Mouse (Mus musculus): ENCODE results near the gene Tuba1a.

Gene Tuba1a

GRCm38 (mm10) chr15:98953401-98954356 is at the start of gene Tuba1a, which contains the start of gene Gm49450:
Gene Tuba1a (minus strand): TSS chr15:98953703.
Gene Gm49450 (minus strand): TSS chr15:98953551.
- peak; percentile 92 for DNase-seq

DNA sequence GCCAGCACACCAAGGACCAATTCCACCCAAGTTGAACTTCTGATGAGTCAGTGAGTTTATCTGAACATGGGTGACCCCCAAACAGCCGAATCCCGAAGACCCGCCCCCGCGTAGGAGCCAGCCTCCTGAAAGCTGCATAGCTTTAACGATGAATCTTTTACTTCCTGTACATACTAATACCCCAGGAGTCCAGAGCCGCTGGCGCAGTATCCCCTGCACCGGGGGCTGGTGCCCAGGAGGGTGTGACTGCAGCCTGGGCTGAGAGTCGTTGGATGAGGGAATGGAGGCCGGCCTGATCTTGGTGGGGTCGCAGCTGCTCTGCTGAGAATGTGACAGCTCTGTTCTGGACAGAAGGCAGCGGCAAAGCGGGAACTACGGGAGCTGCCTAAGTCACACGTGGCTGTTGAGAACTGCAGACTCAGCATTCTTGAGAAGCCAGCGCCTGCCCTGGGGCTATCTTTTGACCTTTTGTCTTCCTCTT is 48.0 kb upstream of the Tuba1a start:
- DNase-seq: peak; percentile 67

- peak; percentile 77 for DNase-seq
These were observed 47.2 kb upstream of the Tuba1a start for GRCm38 (mm10) chr15:99000535-99001283.

DNA sequence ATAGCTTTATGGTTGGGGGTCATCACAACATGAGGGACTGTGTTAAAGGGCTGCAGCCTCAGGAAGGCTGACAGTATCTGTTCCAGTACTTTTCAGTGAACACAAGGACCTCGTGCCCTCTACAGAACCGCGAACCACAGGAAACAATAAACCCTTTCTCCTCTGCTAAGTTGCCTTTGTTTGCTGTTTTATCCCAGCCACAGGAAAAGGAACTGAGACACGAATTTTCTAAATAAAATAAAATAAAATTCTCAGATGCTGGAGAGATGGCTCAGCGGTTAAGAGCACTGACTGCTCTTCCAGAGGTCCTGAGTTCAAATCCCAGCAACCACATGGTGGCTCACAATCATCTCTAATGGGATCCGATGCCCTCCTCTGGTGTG is 45.3 kb upstream of the Tuba1a start:
- no peak for DNase-seq

DNA sequence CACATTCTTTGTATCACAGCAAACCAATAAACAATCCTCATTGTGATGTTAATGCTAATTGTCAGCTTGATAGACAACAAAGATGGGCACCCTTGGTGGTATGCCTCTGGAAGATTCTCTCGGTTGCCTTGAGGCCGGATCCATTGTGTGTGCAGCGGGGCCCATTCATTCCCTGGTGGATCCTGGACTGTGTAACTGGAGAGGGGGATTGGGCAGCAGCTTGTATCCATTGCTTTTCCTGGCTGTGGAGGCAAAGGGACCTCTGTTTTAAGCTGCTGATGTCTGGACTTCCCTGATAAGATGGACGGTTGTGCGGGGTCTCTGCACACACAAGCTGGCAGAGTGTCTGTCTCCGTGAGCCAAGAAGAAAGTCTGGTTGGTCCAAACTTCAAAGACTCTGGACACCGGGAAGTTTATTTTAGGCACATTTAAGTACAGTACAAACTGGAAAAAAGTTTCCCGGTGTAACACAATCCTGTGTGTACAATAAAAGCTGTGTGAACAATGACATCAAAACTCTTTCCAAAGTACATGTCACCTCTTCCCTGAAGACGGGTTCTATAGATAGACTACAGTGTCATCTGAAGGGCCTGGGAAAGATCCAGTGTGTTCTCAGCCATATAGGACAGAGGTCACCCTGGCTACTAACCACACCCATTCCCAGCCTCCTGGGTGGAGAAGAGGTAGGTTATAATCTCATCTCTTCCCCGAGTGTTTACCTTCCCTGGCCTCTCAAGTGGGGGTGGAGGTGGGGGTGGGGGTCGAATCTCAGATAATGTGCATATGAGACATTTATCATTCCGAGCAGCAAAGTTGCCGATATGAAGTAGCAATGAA is 44.7 kb upstream of the Tuba1a start:
- DNase-seq: no peak

DNA sequence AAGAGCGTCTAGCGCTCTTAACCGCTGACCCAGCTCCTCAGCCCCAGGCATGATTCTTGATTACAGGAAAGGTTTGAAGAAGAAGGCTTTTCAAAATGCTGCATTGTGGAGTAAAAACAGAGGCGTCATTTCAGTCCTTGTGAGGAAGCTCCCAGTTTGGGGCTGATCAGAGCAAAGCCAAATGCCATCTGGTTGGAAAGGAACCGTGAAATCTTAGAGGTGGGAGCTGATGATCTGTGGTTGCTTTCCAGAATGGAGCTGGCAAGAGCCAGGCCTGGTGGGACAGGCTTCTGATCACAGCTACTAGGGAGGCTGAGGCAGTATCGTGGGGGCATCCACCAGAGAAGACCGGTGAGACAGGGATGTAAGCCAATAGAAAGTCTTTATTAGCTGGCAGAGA is 43.3 kb upstream of the Tuba1a start:
- DNase-seq: no peak

DNA sequence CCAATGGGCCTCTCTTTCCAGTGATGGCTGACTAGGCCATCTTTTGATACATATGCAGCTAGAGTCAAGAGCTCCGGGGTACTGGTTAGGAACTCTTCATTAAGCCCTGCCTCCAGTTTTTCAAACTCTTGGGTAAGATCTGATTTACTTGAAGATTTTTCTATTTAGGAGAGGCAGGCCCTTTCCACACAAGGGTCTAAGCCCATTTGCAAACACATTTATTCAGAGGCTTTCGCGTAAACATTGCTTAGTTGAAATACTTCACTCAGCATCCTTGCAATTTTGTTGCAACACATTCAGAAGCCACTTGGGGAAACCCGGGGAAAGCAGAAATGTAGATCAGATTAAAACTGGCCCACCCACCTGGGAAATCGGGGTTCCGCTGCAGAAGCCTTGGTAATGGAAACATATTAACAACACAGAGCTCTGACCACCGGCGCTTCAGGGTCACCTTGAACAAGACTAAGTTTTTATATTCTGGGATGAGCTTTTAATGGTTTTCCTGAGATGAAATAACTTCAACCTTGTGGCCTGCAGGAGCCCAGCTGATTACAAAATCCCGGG is 41.5 kb upstream of the Tuba1a start:
- DNase-seq: no peak

- peak; percentile 89 for DNase-seq
These were observed 40.4 kb upstream of the Tuba1a start for GRCm38 (mm10) chr15:98993865-98994264.

DNA sequence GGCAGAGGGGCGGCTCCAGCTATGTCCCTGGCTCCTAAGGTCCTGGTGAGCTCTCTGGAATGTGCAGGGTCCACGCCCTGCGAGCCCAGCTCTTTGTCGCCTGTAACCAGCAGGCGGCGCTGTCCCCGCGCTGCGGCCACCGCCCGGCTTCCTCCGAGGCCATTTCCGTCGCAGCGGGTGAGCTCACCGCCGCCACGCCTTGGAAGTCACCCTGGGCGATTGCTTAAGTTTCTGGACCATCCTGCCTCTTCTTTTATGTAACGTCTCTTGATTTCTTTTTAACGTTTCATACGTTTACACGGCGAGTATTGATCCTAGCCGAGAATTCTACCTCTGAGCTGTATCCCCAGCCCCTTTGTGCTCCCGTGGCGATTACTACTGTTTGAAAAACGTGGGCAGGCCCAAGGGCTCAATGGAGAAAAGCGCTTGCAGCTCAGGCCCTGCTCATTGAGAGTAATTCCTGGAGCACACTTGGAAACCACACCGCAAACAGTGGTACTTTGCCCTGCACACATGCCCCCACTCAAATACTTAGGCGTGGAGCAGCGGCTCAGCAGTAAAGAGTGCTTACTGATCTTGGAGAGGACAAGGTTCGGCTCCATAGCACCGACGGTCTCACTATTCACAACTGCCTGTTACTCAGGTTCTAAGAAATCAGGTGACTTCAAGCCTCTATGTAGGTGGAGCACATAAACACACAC is 39.7 kb upstream of the Tuba1a start:
- peak; percentile 96 for DNase-seq

DNA sequence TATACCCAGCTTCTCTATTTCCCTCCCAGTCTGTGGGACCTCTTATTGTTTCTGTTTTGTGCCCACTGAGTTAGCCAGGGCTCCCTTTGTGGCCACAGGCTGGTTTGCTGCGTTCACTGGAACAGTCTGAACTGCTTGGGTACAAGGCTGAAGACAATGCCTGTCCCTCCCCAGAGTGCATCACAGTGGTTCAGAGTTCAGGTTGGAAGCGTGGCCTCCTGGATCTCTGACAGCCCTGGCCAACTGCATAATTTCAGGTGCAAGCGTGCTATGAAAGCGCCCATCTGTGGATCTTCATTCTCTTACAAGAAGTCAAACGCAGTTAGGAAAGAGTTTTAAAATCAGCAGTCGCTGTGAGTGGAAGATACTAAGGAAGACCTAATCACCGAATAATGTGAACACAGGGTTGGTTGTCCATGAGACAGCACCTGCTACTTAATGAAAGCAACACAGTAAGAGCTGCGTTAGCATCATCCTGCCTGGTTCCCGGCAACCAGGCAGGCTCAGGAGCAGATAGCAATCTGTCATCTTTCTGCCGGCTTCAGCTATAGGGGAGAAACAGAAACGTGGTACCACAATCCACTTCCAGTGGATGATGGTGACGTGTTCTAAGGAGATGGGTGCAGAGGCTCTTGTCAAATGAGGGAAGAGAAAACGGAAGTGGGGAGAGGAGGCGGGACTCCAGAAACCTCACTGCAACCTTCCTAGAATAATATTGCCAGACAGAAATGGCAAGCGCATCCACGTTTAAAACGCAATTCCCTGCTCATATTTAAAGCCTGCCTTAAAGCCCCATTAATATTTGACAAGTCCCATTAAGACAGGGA is 38.8 kb upstream of the Tuba1a start:
- no peak for DNase-seq

- DNase-seq: no peak
These were observed 38.1 kb upstream of the Tuba1a start for GRCm38 (mm10) chr15:98991540-98992050.

DNA sequence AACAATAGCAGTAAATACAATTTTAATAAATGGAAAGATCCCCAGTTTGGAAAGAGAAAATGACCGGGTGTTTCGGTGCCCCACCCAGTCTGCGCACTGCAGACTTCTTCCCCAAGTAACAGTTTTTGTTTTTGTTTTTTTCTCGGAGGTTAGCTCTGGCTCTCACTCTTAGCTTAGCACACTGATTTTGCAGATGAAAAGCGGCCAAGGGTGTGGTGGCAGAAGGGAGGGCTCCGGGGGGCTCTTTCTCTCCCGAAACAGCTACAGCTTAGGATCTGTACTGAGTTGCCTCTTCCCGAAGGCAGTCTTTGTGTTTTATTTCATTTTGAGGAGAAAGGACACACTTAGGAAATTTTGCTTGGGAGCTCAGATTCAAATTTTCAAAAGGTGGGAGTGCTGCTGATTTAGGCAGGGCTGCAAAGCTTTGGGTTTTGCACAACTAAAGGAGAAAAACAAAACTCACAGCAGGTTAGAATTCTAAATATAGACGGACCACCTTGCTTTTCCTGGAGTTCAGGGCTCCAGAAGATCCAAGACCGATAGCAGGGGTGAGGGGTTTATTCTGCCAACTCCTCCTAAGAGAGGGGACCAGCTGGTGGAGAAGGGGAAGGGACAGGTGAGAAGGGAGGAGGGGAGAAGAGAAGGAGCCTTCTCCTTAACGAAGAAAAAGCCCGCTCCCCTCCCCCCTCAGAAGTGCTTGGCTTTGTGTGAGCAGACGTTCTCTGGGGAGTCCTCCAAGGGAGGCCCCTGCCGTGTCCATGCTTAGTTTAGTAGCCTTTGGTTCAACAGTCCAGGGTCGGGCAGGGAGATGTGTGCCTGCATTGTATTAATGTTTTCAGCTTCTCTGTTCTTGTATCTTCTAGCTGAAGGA is 37.4 kb upstream of the Tuba1a start:
- DNase-seq: no peak

DNA sequence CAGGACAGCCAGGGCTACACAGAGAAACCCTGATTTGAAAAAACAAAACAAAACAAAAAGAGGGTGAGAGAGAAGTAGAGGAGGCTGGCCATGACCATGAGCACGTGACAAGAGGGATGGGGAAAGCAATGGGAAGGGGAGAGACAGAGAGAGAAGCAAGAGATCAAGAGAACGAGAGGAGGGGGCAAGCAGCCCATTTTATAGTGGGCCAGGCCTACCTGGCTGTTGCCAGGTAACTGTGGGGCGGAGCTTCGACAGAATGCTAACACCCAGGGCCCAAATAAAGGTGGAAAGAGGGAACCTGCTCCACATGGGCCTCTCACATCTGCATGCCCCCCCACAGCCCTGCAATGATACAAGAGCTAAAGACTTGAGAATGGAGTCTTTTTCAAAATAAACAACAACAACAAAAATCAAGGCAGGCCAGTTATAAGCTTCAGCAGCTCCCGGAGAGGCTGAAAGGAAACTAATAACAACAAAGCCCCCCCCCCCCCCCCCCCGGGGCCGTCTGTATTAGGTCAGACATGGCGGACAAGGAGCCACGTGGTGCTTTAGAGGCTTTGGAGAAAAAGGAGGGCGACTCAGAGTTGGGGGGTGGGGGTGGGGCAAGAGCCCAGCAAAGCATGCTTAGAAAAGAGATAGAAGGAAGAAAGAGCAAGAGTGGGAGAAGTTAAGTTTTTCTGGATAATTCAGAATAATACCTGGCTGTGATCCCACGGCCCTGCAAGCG is 36.4 kb upstream of the Tuba1a start:
- no peak for DNase-seq

GRCm38 (mm10) chr15:98988787-98989186 is 35.3 kb upstream of the Tuba1a start:
- no peak for DNase-seq

DNA sequence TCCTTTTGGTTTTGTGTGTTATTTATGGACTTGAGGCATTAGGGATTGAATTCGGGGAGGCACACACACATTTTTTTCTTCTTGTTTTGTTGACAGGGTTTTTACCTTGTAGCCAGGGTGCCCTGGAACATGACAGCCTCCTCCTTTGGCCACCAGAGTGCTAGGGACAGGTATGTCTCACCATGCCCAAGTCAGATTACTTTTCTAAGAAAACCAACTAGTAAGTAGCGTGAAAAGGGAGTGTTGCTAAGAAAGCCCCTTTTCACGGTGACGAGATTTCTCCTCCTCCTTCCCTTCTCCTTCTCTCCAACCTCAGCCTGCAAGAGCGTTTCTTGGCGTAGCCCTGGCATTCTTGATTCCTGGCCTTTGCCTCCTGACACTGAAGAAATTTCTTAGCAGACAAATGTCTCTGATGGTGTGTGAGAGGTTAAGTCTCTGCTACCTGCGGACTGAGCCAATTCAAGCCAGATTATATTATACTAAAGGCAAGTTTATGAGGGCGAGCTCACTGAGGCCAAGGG is 34.2 kb upstream of the Tuba1a start:
- DNase-seq: no peak

GRCm38 (mm10) chr15:98987077-98987630 is 33.7 kb upstream of the Tuba1a start:
- DNase-seq: peak; percentile 39

DNA sequence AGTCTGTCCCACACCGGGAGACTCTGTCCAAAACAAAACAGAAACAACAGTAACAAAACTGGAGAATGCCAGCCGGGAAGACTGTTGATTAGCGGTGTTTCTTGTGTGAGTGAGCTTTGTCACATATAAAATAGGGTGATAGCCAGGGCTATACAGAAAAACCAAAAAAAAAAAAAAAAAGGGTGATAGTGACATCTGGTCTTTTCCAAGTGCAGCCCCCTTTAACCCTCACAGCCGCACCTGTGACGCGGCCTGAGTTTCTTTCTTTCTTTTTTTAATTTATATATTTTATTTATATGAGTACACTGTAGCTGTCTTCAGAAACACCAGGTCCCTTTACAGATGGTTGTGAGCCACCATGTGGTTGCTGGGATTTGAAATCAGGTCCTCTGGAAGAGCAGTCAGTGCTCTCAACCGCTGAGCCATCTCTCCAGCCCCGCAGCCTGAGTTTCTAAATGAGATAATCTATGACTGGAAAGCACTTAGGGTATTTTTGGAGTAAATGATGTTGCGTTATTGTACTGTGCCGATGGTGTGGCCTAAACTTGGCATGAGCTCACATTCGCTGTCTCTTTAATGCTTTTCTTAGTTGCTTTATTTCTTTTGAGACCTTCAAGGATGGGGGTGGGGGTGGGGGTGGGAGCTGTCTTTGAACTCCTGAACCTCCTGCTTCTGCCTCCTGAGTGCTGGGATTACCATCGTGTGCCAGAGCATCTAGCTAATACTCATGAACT is 32.6 kb upstream of the Tuba1a start:
- no peak for DNase-seq
